12 mouse cellular contexts compared by ENCODE assay signal in genomic region chr7:134115438-134115837, GRCm38 (mm10).
DNase-seq lines count a peak whose midpoint lies in the region; ATAC-seq lines count a peak whose summit lies in the region.
"Had no signal": no experiment of that assay in that cellular context is flagged by ENCODE, and none has a peak within 500 bp of the region (broad histone marks: within the 10 kb centered on the region; RNA-seq: fewer than 3 reads in every experiment).

No protein-coding gene starts in this region.

- no peaks in the 10 kb centered on the region for H3K36me3 ChIP-seq in stomach, embryonic 16.5 days (ENCODE audit: control insufficient read depth, insufficient read depth, low read length)
- H3K36me3 ChIP-seq: hindbrain, embryonic 15.5 days; limb, embryonic 15.5 days had no signal

- no peak for ATAC-seq in stomach, embryonic 16.5 days (ENCODE audit: insufficient read depth, low FRiP score)

- no peaks in the 10 kb centered on the region for H3K27me3 ChIP-seq in stomach, embryonic 16.5 days (ENCODE audit: control insufficient read depth, insufficient read depth, low read length)
- H3K27me3 ChIP-seq: hindbrain, embryonic 15.5 days; limb, embryonic 15.5 days had no signal

- WGBS in stomach, embryonic 16.5 days, result 75% methylated on average over 8 of the region's 8 CpGs

- H3K4me2 ChIP-seq in stomach, embryonic 16.5 days (ENCODE audit: low read depth, low read length), result no peak overlapping the region
- H3K4me2 ChIP-seq: hindbrain, embryonic 15.5 days; limb, embryonic 15.5 days had no signal

- peak overlapping the region; percentile 2; the same call in 1 of the 2 replicates for H3K27ac ChIP-seq in stomach, embryonic 16.5 days (ENCODE audit: low read length)
- H3K27ac ChIP-seq: hindbrain, embryonic 15.5 days; limb, embryonic 15.5 days had no signal

- H3K4me1 ChIP-seq in stomach, embryonic 16.5 days (ENCODE audit: control insufficient read depth, insufficient read depth, low read length), result peaks cover 6% of the 10 kb centered on the region; the same call in 1 of the 2 replicates
- H3K4me1 ChIP-seq: hindbrain, embryonic 15.5 days; limb, embryonic 15.5 days had no signal

- no peak overlapping the region for H3K4me3 ChIP-seq in stomach, embryonic 16.5 days (replicated peaks; ENCODE audit: low read length)
- H3K4me3 ChIP-seq: hindbrain, embryonic 15.5 days; limb, embryonic 15.5 days had no signal

- H3K9me3 ChIP-seq in stomach, embryonic 16.5 days (replicated peaks; ENCODE audit: control insufficient read depth, low read length), result no peaks in the 10 kb centered on the region
- H3K9me3 ChIP-seq: hindbrain, embryonic 15.5 days; limb, embryonic 15.5 days had no signal

- DNase-seq in adrenal gland, adult 2 months, result peak; percentile 52
- DNase-seq in adrenal gland, adult 18-20 months (ENCODE audit: low spot score in 2 of 2), result no peak
- peak; percentile 45 for DNase-seq in testis, postnatal 14 days (ENCODE audit: low spot score)
- no peak for DNase-seq in testis, postnatal 10 days (ENCODE audit: low spot score)
- DNase-seq in kidney, postnatal 10 days, result peak; percentile 53
- no peak for DNase-seq in embryo, embryonic 9.5 days (ENCODE audit: extremely low spot score)
- DNase-seq in thymus, postnatal 25 days, result no peak
- DNase-seq: cerebellum, adult 18-20 months; spleen, adult 18-20 months had no signal

- H3K9ac ChIP-seq in stomach, embryonic 16.5 days (ENCODE audit: low read length), result no peak overlapping the region
- H3K9ac ChIP-seq: hindbrain, embryonic 15.5 days; limb, embryonic 15.5 days had no signal

Comparison
In these comparisons a context has a peak if more than half of its experiments do, and no peak if none do; other contexts are left out.
1. DNase-seq: peak in adrenal gland, adult 2 months (single experiment), testis, postnatal 14 days (single experiment) and kidney, postnatal 10 days (single experiment); none in adrenal gland, adult 18-20 months (0 of 2), testis, postnatal 10 days (single experiment), embryo, embryonic 9.5 days (single experiment) and thymus, postnatal 25 days (single experiment).